Mouse (Mus musculus): ENCODE measurements around the gene Eif3b.

Gene Eif3b

DNA sequence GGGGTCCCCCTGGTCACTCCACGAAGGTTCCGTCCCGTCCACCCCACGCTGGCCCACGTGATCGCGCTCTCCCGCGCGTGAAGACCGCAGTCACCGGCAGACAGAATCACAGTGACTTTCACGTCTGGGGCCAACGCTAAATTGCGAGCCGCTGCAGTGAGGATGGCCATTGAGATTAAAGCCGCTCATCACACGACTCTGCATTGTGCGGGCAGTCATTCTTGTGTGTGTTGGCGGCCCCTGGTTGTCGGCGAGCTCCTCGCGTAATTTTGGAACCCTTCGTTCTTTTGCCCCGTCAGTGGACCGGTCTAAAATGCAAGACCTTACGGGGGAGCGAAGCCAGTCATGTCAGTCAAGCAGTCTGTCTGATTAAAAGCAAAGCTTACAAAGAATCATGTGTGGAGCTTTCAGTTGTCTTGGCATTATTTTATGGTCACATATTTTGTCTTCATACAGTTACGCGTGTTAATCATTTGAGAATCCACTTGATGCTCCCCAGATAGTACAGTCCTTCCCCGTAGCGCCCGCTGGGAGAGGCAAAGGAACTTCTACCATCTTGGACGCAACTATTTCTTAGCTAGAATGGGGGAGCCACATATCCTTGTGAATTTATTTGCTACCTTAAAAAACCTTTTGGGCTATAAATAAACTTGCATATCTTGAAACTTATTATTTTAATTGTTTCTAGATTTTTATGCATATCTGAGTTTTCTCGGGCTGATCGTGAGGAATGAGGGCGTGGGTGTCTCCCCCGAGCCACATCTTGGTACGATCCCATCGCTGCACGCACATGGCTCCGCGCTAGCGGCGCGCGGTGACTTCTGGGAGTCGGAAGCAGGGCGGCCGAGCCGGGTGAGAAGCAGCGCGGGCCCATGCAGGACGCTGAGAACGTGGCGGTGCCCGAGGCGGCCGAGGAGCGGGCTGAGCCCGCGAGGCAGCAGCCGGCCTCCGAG, at the start of gene Eif3b:
TSS of gene Eif3b (plus strand) at position 840 of the 953 bp plus-strand sequence.
- in situ Hi-C loops (cut with MboI, MseI): loop anchor here in 1 of 2 experiments (10.0 kb wide), 1 partner anchor 594 kb away; the partner anchor contains the start of genes Gm26938 and Psmg3

DNA sequence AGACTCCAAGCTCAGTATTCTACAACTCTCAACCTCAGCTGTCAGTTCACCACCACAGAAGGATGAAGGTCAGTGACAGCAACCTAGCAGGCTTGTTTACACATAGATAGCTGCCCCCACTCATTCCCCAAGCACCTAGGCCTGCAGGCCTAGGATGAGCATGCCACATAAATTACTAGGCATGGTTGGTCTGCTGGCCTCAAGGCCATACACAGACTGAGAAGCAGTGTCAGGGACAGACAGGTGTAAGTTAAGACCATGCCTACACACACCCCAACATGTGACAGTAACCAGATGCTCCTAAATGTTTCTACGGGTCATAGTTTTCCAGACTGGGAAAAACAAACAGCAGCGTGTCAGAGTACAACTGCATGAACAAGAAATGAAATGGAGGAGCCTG, 49.7 kb upstream of the Eif3b start:
- in situ Hi-C loops (cut with MboI, MseI): no loop called here

- in situ Hi-C loops (cut with MboI, MseI): no loop called here
Observed at GRCm38 (mm10) chr5:140370446-140371254, 48.5 kb upstream of the Eif3b start.

GRCm38 (mm10) chr5:140371671-140372070, 47.5 kb upstream of the Eif3b start:
- in situ Hi-C loops (cut with MboI, MseI): no loop called here

DNA sequence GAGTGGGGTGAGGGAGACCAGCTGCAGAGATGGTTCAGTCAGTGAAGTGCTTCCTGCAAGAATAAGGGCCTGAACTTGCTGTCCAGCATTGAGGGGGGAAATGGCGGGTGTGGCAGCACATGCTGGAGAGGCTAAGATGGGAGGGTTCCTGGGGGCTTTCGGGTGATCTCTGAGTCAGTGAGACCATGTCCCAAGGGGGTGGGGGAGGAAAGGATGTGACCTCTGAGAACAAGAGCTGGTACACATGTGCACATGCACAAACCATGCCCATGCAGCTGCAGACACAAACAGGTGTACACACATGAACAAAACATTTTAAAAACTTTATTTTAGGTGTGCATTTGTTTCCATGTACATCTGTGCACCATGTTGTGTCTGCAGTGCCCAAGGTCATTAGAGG, 45.4 kb upstream of the Eif3b start:
- in situ Hi-C loops (cut with MboI, MseI): no loop called here

GRCm38 (mm10) chr5:140374226-140374625, 44.9 kb upstream of the Eif3b start:
- in situ Hi-C loops (cut with MboI, MseI): no loop called here

- in situ Hi-C loops (cut with MboI, MseI): no loop called here
Observed at GRCm38 (mm10) chr5:140375249-140375829, 43.8 kb upstream of the Eif3b start.

DNA sequence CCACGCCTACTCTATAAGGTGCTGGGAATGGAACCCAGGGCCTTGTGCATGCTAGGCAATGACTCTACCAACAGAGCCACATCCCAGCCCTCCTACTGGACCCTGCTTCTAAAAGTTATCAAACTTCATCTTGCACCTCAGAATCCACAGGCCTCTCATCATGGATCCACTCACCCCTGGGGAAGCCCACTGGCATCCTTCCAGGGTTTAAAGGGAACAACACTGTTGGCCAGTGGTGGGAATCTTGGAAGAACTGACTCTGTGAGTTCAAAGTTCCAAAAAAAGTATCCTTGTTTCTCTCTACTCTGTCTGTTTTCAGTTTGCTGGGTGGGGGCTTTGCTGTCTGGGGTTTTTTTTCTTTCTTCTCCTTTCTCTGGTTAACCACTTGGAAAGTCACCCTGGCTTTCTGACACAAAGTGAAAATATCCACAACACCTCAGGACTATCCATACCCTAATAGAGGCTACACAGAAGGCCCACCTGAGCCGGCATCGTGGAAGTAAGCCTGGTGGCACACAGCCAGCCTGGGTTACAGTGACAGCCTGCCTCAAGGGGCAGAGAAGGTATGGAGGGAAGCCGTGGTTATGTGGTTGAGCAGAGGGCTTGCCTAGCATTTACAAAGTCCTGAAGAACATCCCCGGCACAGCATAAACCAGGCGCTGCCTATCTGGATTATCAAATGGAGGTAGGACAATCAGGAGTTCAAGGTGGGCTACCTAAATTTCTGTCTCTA, 40.8 kb upstream of the Eif3b start:
- in situ Hi-C loops (cut with MboI, MseI): no loop called here

DNA sequence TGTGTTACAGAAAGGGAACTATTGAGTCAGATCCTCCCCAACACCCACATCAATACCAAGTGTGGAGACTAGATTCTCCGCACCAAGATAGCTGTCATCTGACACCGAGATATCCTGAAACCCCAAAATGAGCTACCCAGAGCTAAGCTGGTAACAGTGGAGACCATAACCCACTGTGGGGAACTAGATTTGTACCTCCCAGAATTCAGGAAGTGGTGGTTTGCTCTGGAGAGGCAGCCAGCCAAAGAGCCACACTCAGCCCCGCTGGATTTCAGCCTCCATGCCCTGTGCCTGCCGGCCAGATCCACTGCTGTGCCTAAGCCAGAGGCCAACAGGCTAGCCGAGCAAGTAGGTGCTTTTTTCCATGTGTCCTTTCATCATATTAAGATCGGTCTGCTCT, 39.8 kb upstream of the Eif3b start:
- in situ Hi-C loops (cut with MboI, MseI): no loop called here

- in situ Hi-C loops (cut with MboI, MseI): no loop called here
Observed at GRCm38 (mm10) chr5:140381156-140381555, 38.0 kb upstream of the Eif3b start.

DNA sequence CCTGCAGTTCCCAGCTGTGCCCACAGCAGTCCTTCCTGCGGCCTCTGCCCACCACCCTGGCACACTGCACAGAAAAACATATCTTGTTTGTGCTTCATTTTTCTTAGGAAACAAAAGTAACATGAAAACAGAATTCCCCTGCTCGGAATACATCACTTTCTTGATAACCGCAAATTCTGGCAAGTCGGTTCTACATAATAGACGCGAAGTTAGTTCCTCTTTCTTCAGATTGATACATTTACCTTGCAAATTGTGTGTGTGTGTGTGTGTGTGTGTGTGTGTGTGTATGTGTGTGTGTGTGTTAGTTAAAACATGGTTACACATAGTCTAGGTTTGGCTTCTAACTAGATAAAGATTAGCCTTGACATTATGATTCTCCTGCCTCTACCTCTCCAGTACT, 36.4 kb upstream of the Eif3b start:
- in situ Hi-C loops (cut with MboI, MseI): no loop called here

DNA sequence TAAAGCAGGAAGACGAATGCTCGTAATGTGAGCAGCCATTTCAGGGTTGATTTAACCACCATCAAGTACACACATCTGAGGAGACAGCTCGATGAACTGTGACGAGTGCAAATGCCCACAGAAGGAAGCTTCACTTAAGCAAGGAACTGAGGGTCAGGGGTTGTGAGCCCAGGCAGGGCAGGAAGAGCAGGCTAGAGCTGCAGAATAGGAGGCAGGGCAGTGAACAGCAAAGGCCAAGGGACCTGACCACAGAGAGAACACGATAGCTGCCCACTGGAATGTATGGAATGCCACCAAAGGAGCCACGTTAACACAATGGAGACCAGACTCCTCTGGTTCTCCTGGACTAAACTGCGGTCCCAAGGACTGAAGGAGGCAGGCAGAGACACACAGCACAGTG, 35.6 kb upstream of the Eif3b start:
- in situ Hi-C loops (cut with MboI, MseI): no loop called here

- in situ Hi-C loops (cut with MboI, MseI): no loop called here
Observed at GRCm38 (mm10) chr5:140384462-140384861, 34.7 kb upstream of the Eif3b start.

- in situ Hi-C loops (cut with MboI, MseI): loop anchor here in 1 of 2 experiments (5.0 kb wide), 1 partner anchor 45 kb away; no protein-coding TSS in a partner anchor
Observed at GRCm38 (mm10) chr5:140387236-140387635, 31.9 kb upstream of the Eif3b start.

DNA sequence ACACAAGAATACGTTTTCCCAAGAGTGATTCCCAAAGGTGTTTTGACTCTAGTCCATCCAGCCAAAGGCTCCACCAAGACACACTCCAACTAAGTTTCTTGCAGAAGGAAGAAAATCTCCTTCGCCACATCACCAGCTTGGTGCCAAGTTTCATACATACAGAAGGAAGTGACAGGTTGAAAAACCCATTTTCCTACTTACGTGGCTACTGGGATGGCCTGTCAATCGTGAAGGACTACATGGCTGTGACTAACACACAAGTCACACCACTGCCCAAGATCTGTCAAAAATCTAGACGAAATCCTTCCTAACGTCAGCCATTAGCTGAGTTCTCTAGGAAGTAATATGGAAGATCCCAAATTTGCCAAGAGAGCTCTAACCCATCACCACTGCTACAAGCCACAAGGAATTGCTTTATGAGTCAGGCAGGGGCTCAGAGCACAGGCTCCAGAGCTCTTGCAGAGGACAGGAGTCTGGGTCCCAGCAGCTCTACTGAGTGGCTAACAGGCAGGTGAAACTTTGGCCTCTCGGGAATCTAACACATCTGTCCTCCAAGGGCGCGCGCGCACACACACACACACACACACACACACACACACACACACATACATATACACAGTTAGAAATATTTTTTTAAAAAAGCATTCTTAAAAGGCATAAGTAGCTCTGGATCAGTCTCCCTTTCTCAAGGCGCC, 31.2 kb upstream of the Eif3b start:
- in situ Hi-C loops (cut with MboI, MseI): loop anchor here in 1 of 2 experiments (5.0 kb wide), 1 partner anchor 46 kb away; no protein-coding TSS in a partner anchor

GRCm38 (mm10) chr5:140388588-140389576, 30.2 kb upstream of the Eif3b start, which contains the start of gene Snx8:
Gene Snx8 (minus strand): TSS chr5:140389262.
- in situ Hi-C loops (cut with MboI, MseI): loop anchor here in 1 of 2 experiments (5.0 kb wide), 1 partner anchor 47 kb away; no protein-coding TSS in a partner anchor

GRCm38 (mm10) chr5:140389647-140390046, 29.5 kb upstream of the Eif3b start:
- in situ Hi-C loops (cut with MboI, MseI): loop anchor here in 1 of 2 experiments (5.0 to 10.0 kb wide), 2 partner anchors 47 to 555 kb away; no protein-coding TSS in a partner anchor

DNA sequence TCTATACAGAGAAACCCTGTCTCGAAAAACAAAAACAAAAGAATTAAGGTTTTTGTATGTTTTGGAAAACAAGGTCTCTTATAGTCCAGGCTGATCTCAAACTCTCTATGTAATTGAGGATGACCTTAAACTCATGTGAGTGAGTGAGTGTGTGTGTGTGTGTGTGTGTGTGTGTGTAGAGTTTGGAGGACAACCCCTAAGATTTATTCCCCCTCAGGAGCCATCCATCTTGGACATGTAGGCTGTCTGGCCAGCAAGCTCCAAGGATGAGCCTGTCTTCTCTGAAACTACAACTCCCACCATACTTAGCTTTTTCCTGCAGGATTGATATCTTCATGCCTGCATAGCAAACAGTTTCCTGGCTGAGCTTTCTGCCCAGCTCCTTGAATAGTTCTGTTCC, 27.7 kb upstream of the Eif3b start:
- in situ Hi-C loops (cut with MboI, MseI): loop anchor here in 1 of 2 experiments (10.0 kb wide), 1 partner anchor 557 kb away; no protein-coding TSS in a partner anchor

- in situ Hi-C loops (cut with MboI, MseI): loop anchor here in 1 of 2 experiments (10.0 kb wide), 1 partner anchor 557 kb away; no protein-coding TSS in a partner anchor
Observed at GRCm38 (mm10) chr5:140391981-140392380, 27.1 kb upstream of the Eif3b start.
